Mouse (Mus musculus) urinary bladder, adult 2 months (tissue): ENCODE data around the gene Atp6v0e2. TPM values are rescaled to one million over a fixed set of nuclear protein-coding genes. Genes with fewer than 3 reads are reported as not detected.
A peak's percentile ranks its signal among the peaks of the same experiment; 100 is the strongest.

Experiments used
- DNase-seq: peaks from one replicate; pipeline ENCODE4 v3.0.0; 2022; ENCODE audit warnings: low spot score
- polyA plus RNA-seq: library from polyadenylated mRNA; depleted of rRNA; stranded (reverse); fragments of >200 nt; gene quantifications from 2 replicates; pipeline ENCODE4 v1.2.3, GENCODE M21; 2012

Gene Atp6v0e2
- polyA plus RNA-seq, 1 experiment: 50.0 TPM

DNA sequence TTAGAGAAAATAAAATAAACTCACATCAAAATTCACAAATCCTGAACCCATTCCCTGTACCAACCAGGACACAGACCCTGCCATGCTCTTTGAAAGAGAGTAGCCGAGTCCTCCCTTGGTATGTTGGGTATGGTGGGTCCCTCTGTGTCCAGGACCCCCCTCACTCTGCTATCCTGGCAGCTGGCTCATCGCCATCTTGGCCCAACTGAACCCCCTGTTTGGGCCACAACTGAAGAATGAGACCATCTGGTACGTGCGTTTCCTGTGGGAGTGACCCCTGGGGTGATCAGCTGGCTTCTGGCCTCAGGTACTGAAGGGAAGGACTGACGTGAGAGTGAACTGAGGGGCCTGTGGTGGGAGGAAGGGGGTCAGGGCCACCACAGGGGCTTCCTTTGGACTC, 2.4 kb downstream of the Atp6v0e2 start:
- no peak for DNase-seq

DNA sequence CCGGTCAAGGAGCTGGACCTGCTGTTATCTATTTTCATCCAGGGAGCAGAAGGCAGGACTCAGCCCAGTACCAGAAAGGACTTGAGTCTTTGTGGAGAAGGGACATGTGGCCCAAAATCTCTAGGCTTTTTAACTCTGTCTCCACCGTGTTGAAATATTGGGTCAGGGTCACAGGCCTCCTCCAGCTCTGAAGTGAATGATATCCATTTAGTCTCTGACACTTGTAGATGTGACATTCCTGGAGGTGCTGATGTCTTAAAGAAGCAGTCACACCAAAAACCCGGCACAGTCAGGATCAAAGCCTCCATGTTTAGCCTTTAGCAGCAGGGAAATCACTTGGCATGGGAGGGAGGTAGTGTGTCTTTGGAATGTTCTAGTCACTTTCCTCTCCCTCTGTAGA, 3.3 kb downstream of the Atp6v0e2 start:
- DNase-seq: no peak

DNA sequence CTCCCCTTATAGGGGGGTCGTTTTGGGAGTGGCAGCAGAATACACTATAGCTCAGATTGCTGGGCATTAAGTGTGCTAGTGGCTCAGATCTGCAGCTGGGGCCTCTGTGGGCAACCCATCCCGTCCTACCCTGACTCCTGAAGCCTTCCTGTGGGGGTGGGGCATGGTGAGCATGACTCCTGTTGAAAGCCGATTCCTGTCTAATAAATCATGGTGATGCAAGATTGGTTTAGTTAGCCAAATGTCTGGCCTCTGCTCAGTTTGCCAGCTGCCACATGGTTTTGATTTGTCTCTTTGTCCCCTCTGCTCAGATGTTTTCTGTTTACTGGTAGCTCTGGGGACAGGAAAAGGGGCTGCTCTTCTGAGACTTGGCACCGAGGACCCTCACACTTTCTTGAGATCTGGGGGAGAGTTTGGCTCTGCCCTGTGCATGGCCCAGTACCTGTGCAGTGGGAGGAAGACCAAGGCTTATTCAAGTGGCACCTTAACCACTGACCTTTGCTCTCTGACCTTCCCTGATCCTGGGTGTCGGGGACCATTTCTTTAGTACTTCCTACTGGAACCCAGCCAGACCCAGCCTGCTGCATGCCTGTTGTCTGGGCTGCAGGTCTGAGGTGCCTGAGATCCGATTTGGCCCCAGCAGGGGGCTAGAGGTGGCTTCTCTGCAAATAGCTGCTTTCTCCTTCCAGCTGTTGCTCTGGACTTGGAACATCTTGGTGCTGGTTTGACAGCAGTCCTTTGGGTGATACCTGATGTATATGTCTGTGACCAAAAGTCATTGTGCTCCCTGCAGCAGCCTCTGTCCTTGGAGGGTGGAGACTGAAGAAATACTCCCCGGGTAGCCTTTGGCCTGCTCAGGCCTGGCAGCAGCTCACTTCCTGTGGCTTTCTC, 4.4 kb downstream of the Atp6v0e2 start:
- no peak for DNase-seq

DNA sequence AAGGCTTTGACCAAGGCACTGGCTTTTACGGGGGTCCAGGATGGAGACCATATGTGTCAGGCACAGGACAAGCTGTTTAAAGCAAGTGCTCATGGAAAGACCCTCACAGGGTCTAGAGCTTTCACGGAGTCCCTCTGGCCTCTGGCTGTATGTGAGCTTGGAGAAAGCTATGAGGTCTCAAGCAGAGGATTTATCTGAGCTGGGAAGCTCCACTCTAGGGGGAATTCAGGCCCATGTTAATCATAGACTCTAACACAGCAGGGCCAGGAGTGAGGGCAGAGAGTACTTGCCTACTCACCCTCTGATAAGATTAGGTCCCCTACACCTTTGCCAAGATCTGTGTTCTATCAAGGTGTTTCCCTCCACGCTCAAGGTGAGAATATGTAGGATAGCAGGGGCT, 5.2 kb downstream of the Atp6v0e2 start:
- DNase-seq: no peak

DNA sequence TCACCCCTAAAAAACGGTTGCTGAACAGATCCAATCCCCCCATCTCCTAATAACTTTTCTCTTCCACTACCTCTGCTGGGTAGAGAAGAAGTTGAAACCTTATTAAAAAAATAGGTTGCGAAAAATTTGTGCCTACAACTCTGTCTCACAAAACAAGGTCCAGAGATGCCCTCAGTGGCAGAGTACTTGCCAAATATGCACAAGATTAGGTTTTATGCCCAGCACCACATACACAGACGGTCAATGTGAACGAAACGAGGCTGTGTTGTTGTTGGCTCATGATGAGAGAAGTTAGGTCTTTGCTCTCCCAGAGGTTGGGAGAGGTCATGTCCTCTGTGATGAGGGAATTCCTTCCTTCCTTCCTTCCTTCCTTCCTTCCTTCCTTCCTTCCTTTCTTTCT, 7.8 kb downstream of the Atp6v0e2 start:
- no peak for DNase-seq

DNA sequence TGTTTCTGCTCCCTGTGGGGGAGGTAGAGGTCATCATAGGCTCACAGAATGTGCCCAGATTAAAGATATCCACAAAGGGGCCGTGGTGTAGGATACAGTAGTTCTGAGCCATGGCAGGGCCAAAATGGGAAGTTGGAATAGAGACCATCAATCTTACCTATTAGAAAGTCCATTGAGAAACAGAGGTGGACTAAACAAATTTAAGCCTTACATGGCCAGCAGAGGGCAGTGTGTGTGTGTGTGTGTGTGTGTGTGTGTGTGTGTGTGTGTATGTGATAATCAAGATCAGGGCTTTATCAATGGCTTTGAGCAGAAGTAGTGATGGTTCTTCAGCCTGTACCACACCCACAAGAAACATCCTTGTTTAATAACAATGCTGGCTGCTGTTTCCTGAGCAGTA, 8.9 kb downstream of the Atp6v0e2 start:
- DNase-seq: no peak

DNA sequence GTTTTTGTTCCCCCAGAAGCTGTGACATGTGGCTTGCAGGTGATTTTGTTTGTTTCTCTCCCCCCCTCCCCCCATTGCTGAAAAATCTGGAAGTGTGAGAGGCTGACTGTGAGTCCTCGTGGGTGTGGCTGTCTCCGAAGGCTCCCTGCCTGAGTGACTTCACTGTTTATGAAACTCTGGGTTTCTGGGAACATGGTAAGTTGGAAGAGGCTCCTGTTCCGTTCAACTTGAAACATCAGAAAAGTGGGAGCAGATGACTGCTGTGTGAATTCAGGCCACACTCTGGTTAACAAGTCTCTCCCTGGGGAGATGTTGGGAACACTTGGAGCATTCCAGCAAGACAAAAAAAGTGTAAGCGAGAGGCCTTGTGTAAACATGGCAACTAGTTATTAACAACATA, 9.4 kb downstream of the Atp6v0e2 start:
- DNase-seq: no peak

DNA sequence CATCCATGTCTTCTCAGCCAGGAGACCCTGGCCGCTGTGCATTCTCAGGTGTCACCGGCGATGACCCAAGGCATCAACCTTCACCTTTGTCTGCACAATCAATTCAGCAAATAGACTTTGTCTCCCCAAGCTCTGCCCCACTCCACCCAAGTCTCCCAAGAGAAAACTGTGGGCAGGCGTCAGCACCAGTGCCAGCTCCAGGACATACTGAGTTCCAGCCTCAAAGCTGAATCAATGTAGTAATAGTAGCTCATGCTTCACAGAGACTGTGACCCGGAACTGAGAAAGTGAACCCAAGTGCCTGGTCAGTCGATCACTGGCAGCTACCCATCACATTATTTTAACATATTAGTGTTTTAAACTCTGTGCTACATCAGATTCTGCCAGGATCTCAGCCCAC, 10.9 kb downstream of the Atp6v0e2 start:
- DNase-seq: no peak

DNA sequence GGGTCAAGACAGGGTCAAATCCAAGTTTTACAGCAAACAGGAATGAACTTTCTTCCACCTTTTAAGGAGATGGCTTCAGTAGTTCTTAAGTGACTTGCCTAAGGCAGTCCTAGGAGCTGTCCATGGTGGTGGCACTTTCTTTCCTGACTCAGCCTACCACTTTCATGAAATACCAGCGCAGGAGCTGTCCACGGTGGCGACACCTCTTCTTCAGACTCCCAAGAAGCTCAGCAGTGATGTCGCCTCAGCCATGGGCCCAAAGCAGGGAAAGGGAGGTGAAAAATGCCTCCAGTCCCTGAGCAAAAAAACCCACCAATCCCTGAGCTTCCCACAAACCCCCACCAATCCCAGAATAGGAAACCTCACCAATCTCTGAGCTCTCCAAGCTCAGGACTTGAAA, 15.5 kb downstream of the Atp6v0e2 start:
- no peak for DNase-seq

DNA sequence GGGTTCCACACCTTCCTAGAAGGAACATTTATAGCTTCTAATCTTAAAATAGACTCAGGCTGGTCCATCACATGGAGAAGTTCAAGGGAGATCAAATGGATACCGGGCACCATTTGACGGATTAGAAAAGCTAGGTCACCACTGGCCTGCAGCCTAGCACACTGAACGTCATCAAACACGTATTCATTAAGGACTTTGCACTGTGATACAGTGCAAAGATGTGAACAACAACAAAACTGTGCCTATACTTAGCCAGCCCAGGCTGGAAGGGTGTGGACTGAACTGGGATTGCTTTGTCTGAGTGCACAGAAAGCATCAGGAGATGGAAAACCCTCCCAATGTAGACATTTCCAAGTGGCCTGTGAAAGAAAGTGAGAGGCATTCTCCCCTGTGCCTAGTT, 16.4 kb downstream of the Atp6v0e2 start:
- DNase-seq: no peak

DNA sequence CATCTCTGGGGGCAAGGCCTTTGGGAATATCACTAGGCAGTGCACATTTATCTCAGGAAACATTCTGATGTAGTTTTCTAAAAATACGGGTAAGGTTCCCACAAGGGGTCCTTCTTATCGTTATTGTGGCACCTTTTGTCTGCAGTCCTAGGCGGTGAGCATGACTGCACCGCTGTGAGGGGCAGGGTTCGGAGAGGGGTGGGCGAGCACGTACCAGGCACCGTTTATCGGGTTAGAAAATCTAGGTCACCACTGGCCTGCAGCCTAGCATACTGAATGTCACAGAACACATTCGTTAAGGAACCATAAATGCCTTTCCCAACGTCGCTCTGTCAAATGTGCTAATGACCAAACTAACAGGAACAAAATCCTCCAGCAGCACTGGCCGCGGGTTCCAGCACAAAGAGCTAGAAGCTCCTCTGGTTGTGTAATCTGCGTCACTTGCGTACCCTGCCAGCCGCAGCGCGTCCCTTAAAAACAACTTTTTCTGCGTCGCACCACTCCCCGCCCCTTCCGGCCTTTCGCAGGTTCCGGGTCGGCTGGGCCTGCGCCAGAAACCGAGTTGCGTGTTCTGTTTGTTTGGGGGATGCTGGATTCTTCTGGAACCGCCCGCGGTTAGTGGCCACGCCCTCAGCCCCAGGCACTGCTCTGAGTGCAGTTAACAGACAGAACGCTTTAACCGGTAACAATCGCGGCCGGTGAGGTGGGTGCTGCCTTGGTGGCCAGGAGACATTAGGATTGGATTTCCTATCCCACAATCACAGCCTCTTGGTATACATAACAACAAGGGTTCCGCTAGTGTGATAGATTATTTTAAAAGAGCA, 17.1 kb downstream of the Atp6v0e2 start, which contains the start of gene Lrrc61:
TSS of gene Lrrc61 (plus strand) at position 517 of the 824 bp plus-strand sequence.
- peak; percentile 97 for DNase-seq

DNA sequence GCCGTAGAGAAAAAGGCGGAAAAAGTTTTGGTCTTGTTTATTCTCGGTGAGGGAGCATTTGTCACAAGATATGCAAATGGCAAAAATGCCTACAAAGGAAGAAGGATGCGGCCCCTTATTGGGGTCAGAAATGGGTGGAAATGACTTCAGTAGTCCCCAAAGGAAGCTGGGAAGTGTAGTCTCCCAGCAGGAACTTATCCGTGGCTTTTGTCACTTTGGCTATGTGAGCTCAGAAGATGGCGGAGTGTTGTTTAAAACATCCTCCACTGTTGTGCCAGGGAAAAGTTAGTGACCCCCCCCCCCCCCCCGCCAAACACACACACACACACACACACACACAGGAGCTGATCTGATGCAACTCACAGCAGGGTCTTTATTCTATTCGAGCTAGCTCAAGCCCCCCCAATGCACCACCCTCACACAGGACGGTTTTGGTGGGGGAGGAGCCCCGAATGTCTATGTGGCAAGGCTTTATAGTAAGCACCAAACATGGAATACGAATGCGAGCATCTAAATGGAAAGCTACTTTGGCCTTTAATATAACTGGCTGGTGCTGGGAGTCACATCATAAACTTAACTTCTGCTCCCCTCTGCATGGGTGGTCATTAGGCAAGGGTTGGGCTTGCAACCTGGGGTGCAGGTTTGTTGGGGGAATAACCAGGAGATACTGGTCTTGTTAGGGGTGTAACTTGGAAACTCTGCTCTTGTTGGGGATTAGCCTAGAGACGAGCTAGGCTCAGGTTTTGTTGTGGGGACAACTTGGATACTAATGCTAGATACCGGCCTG, 17.9 kb downstream of the Atp6v0e2 start:
- DNase-seq: no peak

DNA sequence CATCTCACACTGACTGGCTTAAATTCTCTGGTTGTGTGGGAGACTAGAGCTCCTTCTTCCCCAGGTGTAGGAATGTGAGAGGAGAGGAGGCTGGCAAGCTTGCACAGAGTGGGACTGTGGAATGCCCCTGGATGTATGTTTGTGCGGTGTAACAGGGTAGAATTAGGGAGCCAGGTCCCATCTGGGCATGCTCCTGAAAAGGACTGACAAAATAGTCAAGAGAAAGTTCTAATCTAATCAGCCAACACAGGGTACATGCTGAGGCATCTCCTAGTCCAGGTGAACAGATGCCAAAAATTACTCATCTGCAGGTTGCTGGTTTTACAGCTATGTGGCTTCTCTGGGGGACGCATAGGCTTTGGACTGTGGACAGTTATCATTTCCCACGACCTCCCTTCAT, 18.5 kb downstream of the Atp6v0e2 start:
- no peak for DNase-seq

DNA sequence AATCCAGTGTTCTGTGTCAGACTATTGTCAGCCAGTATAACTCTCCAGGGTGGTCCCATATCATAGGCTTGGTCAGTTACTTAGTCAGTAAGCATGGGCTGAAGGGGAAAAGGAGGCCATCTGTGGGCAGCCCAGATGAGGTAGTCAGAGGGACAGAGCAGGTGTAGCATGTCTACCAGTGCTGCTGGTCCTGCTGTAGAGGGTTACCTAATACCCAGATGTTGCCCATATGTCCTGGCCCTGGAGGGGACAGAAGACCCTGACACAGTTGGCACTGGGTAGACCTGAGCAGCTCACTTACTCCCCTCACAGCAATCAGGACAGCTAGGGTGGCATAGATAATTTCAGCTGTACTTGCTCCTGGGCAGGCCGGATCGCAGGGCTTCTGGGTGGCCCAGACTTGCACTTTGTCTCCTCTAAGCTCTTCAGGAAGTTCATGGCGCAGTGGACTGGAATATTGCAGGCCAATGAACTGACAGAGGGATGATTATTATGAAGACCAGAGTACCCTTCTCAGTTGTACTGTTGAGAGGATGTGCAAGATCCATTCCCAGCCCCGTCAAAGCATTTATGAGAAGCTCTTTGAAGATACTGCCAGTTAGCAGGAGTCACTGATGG, 28.4 kb downstream of the Atp6v0e2 start:
- DNase-seq: no peak

DNA sequence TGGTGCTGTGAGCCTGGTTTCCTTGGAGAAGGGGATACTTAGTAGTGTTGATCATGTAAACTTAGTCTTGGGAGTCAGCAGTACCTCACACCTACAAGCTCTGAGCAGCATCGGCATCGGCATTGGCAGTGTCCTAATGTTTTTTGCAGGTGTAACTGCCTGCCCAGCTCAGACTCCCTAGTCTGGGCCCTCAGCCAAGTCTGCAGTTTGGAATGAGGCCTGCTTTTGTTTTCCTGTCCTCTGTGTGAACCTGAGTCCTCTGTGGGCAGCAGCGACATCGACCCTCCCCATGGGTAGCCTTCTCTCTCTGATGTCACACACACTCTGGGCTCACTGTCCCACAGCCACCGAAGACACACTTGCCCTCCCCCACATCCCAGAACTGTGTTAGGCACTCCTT, 28.9 kb downstream of the Atp6v0e2 start:
- no peak for DNase-seq

DNA sequence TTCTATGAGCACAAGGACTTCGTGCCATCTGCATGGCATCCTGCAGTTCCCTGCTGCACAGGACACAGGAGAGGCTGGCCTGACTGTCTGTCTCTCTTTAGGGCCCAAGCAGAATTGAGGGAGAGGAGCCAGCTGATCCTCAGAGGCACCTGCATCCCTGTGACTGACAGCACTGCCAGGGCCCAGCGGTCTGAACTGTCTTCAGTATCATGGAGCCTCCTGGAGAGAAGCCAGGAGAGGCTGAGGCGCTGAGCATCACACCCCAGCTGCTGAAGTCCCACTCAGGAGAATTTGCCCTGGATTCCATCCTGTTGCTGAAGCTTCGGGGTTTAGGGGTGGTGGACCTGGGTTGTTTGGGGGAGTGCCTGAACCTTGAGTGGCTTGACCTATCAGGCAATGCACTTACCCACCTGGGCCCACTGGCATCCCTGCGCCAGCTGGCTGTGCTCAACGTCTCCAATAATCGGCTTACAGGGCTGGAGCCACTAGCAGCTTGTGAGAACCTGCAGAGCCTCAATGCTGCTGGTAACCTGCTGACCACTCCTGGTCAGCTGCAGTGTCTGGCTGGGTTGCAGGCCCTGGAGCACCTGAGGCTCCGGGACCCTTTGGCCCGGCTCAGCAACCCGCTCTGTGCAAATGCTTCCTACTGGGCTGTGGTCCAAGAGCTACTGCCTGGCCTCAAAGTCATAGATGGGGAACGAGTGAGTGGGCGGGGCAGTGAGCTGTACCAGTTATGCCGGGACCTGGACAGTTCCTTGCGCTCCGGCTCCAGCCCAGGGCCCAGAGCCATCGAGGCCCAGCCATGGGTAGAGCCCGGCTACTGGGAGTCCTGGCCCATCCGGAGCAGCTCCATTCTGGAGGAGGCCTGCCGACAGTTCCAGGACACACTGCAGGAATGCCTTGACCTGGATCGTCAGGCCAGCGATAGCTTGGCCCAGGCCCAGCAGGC, 30.9 kb downstream of the Atp6v0e2 start:
- DNase-seq: peak; percentile 38

DNA sequence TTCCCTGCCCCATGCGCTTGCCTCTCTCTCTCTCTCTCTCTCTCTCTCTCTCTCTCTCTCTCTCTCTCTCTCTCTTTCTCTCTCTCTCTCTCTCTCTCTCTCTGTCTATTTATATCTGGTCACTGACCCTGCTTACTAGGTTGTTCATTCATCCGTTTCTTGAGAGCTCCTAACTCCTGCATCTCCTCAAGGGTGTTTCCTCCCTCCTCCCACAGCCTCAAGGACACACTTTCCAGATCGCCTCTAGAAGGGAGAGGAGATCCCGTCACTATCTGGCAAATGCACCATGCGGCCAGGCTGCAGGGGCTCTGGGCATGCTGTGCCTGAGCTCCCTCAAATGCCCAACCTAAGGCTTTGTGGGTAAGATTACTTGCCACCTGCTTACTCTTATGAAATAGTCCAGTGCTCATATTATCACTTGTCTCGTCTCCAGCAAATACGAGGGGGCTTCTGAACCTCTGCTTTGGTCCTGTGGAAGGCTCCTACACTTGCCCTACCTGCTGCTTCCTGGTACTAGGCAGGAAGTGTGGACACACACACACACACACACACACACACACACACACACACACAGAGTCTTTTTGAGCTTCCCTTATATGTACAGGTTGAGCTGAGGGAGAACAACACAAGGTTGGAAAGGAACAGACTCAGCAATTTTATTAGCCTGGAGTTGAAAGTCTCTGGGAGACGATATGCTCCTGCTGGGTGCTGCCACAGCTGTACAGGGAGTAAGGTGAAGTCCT, 31.8 kb downstream of the Atp6v0e2 start:
- DNase-seq: no peak

DNA sequence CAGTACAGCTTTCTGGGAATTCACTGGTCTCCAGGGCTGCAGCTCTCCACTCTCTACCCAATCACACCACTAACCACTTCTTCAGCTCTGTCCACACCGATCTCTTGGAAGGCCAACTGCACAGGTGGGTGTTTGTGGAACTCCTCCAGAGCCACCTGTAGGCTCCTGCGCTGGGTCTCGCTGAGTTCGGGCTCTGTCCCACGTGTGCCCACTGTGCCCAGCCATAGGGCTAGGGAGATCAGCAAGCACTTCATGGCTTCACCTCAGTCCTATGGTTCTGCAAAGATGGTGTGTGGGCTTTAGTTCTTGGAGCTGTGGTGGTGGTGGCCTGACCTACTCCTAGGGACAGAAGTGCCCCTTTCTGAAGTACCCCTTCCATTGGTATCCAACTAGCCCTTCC, 34.6 kb downstream of the Atp6v0e2 start:
- DNase-seq: no peak

DNA sequence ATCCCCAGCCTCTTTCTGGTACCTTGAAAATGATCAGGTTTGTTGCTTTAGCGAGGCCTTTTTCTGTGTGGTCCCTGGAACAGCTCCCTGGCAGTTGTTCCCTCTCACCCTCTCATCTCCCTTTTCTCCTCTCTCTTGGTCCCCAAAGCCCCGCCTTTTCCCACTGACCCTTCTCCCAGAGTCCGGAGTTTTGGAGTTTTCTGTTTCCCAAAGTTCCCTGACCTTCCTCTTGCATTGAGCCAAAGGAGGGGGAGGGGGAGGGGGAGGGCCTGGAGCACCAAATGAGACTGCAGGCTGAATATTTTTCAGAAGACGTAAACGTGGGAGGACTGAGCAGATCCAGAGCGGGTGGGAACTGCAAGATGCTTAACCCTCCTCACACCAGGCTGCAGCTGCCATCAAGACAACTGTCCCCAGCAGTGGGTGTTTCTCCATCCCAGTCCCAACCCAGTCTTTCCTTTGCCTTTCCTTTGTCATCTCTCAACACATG, 35.2 kb downstream of the Atp6v0e2 start, which contains the start of gene Rarres2:
TSS of gene Rarres2 (minus strand) at position 218 of the 490 bp plus-strand sequence.
- DNase-seq: no peak
